In the genomic region with DNA sequence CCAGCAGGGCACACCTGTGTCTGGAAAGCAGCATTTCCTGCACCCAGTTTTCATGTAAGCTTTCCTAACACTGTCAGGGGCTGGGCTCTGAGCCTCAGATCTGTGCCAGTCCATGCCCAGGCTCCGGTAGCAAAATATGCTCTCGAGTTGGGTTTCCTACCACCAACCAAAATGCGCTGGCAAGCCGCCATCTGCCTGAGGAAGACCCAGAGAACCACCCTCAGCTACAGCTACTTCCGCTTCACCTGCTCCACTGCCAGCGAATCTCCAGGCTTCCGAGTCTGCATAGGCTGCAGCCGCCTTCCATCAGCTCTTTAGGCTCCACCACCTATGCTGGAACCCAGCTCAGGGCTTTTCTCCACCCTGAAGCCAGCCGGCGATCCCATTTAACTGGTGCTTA, we compare ENCODE assay signal across 22 mouse cellular contexts. TPM values are rescaled to one million over a fixed set of nuclear protein-coding genes. Genes with fewer than 3 reads are reported as not detected.
A peak's percentile ranks its signal among the peaks of the same experiment; 100 is the strongest.
DNase-seq lines count a peak whose midpoint lies in the region; ATAC-seq lines count a peak whose summit lies in the region.
"Had no signal": no experiment of that assay in that cellular context is flagged by ENCODE, and none has a peak within 500 bp of the region (broad histone marks: within the 10 kb centered on the region; RNA-seq: fewer than 3 reads in every experiment).

No protein-coding gene starts in this region.

- no peaks in the 10 kb centered on the region for H3K36me3 ChIP-seq in hindbrain, embryonic 13.5 days
- H3K36me3 ChIP-seq in hindbrain, embryonic 10.5 days = no peaks in the 10 kb centered on the region
- no peaks in the 10 kb centered on the region for H3K36me3 ChIP-seq in midbrain, embryonic 14.5 days (ENCODE audit: control insufficient read depth, insufficient read depth, low read length)
- H3K36me3 ChIP-seq: embryonic facial prominence, embryonic 13.5 days; heart, embryonic 12.5 days; lung, embryonic 15.5 days had no signal

- DNase-seq in cerebellum, postnatal 10 days = peak; percentile 63 to 67
- no peak for DNase-seq in cerebellum, adult 9-10 months
- DNase-seq in hindbrain, embryonic 10.5 days (ENCODE audit: low spot score) = no peak
- peak; percentile 41 for DNase-seq in right cerebral cortex, postnatal 4 days
- DNase-seq in right cerebral cortex, adult 2 months (ENCODE audit: low spot score in 2 of 2) = no peak
- DNase-seq in midbrain, embryonic 14.5 days = no peak
- DNase-seq in kidney, postnatal 36 days = no peak
- DNase-seq: adrenal gland, adult 2 months; heart, adult 11 months; heart, postnatal 14 days; lung, postnatal 4 days; spleen, adult 18-20 months; thymus, postnatal 4 days had no signal

- H3K9ac ChIP-seq in hindbrain, embryonic 13.5 days = 0 out of 2 replicates have a peak overlapping the region, but pooled peaks have one; percentile 6
- H3K9ac ChIP-seq in midbrain, embryonic 14.5 days (replicated peaks; ENCODE audit: low read length) = no peak overlapping the region
- H3K9ac ChIP-seq: embryonic facial prominence, embryonic 13.5 days; heart, embryonic 12.5 days; liver, embryonic 14.5 days; lung, embryonic 15.5 days had no signal

- peaks cover 55% of the 10 kb centered on the region for H3K27me3 ChIP-seq in hindbrain, embryonic 13.5 days
- H3K27me3 ChIP-seq in hindbrain, embryonic 10.5 days (ENCODE audit: insufficient read depth, poor library complexity, severe bottlenecking) = peaks cover 96% of the 10 kb centered on the region
- H3K27me3 ChIP-seq in midbrain, embryonic 14.5 days (ENCODE audit: control insufficient read depth, insufficient read depth, low read length) = 0 out of 2 replicates have a peak, but pooled peaks cover 3% of the 10 kb centered on the region

- no peaks in the 10 kb centered on the region for H3K9me3 ChIP-seq in hindbrain, embryonic 13.5 days
- H3K9me3 ChIP-seq in hindbrain, embryonic 10.5 days = no peaks in the 10 kb centered on the region
- no peaks in the 10 kb centered on the region for H3K9me3 ChIP-seq in midbrain, embryonic 14.5 days (ENCODE audit: control insufficient read depth, low read length)
- H3K9me3 ChIP-seq: embryonic facial prominence, embryonic 13.5 days; heart, embryonic 12.5 days; lung, embryonic 15.5 days; midbrain, embryonic 10.5 days had no signal

- peaks cover 64% of the 10 kb centered on the region for H3K4me1 ChIP-seq in hindbrain, embryonic 13.5 days (replicated peaks)
- peaks cover 43% of the 10 kb centered on the region for H3K4me1 ChIP-seq in hindbrain, embryonic 10.5 days (replicated peaks)
- peaks cover 36% of the 10 kb centered on the region for H3K4me1 ChIP-seq in midbrain, embryonic 14.5 days (ENCODE audit: control insufficient read depth, insufficient read depth, low read length)

- H3K4me3 ChIP-seq in hindbrain, embryonic 13.5 days = no peak overlapping the region
- H3K4me3 ChIP-seq in hindbrain, embryonic 10.5 days = no peak overlapping the region
- H3K4me3 ChIP-seq in midbrain, embryonic 14.5 days (replicated peaks; ENCODE audit: low read depth, low read length) = no peak overlapping the region
- H3K4me3 ChIP-seq: embryonic facial prominence, embryonic 13.5 days; heart, embryonic 12.5 days; lung, embryonic 15.5 days; midbrain, embryonic 10.5 days had no signal

- 64% methylated on average over 10 of the region's 10 CpGs for WGBS in hindbrain, embryonic 13.5 days
- WGBS in hindbrain, embryonic 10.5 days = 66% methylated on average over 10 of the region's 10 CpGs
- 75% methylated on average over 10 of the region's 10 CpGs for WGBS in midbrain, embryonic 14.5 days

- H3K4me2 ChIP-seq in hindbrain, embryonic 13.5 days = no peak overlapping the region
- H3K4me2 ChIP-seq in midbrain, embryonic 14.5 days (ENCODE audit: low read length) = no peak overlapping the region
- H3K4me2 ChIP-seq: embryonic facial prominence, embryonic 13.5 days; heart, embryonic 12.5 days; lung, embryonic 15.5 days had no signal

- no peak for ATAC-seq in hindbrain, embryonic 13.5 days (ENCODE audit: low FRiP score)
- no peak for ATAC-seq in midbrain, embryonic 14.5 days (ENCODE audit: low FRiP score, low TSS enrichment)
- ATAC-seq: forebrain, embryonic 16.5 days; hindbrain, embryonic 16.5 days; intestine, postnatal 0 days had no signal

- no peak overlapping the region; the same call in 1 of the 2 replicates for H3K27ac ChIP-seq in hindbrain, embryonic 13.5 days
- no peak overlapping the region for H3K27ac ChIP-seq in hindbrain, embryonic 10.5 days
- no peak overlapping the region for H3K27ac ChIP-seq in midbrain, embryonic 14.5 days (replicated peaks; ENCODE audit: low read depth, low read length)
- H3K27ac ChIP-seq: embryonic facial prominence, embryonic 13.5 days; liver, embryonic 14.5 days; lung, embryonic 15.5 days; midbrain, embryonic 10.5 days had no signal

RNA-seq across cellular contexts. Expression of gene Cdh22, which starts 55.4 kb away (rescaled TPM):
- polyA plus RNA-seq in hindbrain, embryonic 13.5 days (2015; fragmentation: Nextera tagmentation; extraction: Ambion mirVana) = 9.4 and 11.4 TPM in 2 replicates
- 4.4 and 8.7 TPM in 2 replicates for polyA plus RNA-seq in hindbrain, embryonic 10.5 days (2016; fragmentation: Nextera tagmentation; extraction: Ambion mirVana)
- 15.8 and 18.4 TPM in 2 replicates for polyA plus RNA-seq in midbrain, embryonic 14.5 days (2014; fragmentation: Nextera tagmentation; extraction: Ambion mirVana)
- polyA plus RNA-seq: heart, embryonic 12.5 days had no signal

Comparison
In these comparisons a context has a peak if more than half of its experiments do, and no peak if none do; other contexts are left out.
1. DNase-seq: peak in cerebellum, postnatal 10 days (2 of 2) and right cerebral cortex, postnatal 4 days (single experiment); none in cerebellum, adult 9-10 months (single experiment), hindbrain, embryonic 10.5 days (single experiment), right cerebral cortex, adult 2 months (0 of 2), midbrain, embryonic 14.5 days (single experiment) and kidney, postnatal 36 days (0 of 2).